Mouse (Mus musculus) heart, embryonic 16.5 days (tissue): ENCODE measurements around the gene Kif27. TPM values are rescaled to one million over a fixed set of nuclear protein-coding genes. Genes with fewer than 3 reads are reported as not detected.
A peak's percentile ranks its signal among the peaks of the same experiment; 100 is the strongest.

Source experiments
- ATAC-seq: fragments of 200-750 bp; cut with Nextera tagmentation; replicated peaks from 2 replicates; pipeline ENCODE4 v1.8.0; 2017; ENCODE audit warnings: moderate number of reproducible peaks; ENCODE audit not compliant: insufficient read depth, low FRiP score; ENCODE audit errors: extremely low read depth
- H3K27ac ChIP-seq: fragments of 300-500 bp; sonication (generic); 2 replicates; pipeline ENCODE4 v1.5.1; 2014; ENCODE audit warnings: mild to moderate bottlenecking, low read length, control low read depth, moderate library complexity
- H3K27me3 ChIP-seq: fragments of 300-500 bp; sonication (generic); 2 replicates; pipeline ENCODE4 v1.6.1; 2014; ENCODE audit warnings: low read length, mixed read lengths; ENCODE audit not compliant: control insufficient read depth, insufficient read depth
- H3K36me3 ChIP-seq: fragments of 300-500 bp; sonication (generic); 2 replicates; pipeline ENCODE4 v1.6.1; 2014; ENCODE audit not compliant: control insufficient read depth, insufficient read depth
- H3K4me1 ChIP-seq: fragments of 300-500 bp; sonication (generic); 2 replicates; pipeline ENCODE4 v1.6.1; 2014; ENCODE audit warnings: low read length, mixed read lengths; ENCODE audit not compliant: control insufficient read depth, insufficient read depth
- H3K4me2 ChIP-seq: fragments of 300-500 bp; sonication (generic); 2 replicates; pipeline ENCODE4 v1.6.1; 2014; ENCODE audit warnings: low read depth, mild to moderate bottlenecking, control low read depth, low read length
- H3K4me3 ChIP-seq: fragments of 300-500 bp; sonication (generic); 2 replicates; pipeline ENCODE4 v1.5.1; 2014; ENCODE audit warnings: mild to moderate bottlenecking, control low read depth, low read length
- H3K9ac ChIP-seq: fragments of 300-500 bp; sonication (generic); 2 replicates; pipeline ENCODE4 v1.6.1; 2014; ENCODE audit warnings: low read length, control low read depth
- H3K9me3 ChIP-seq: fragments of 300-500 bp; sonication (generic); replicated peaks from 2 replicates; pipeline ENCODE4 v1.6.1; 2016; ENCODE audit warnings: low read length; ENCODE audit not compliant: control insufficient read depth
- WGBS: fragments of 180-500 bp; shearing (Covaris S2); extraction: QIAGEN DNeasy Blood & Tissue Kit; methylation state at CpG from one replicate; pipeline ENCODE4 v1.1.7; 2014; 5-methylcytosine and 5-hydroxymethylcytosine counted together
- polyA plus RNA-seq: library from polyadenylated mRNA; unstranded; fragments of >200 nt; fragmentation: Nextera tagmentation; extraction: Ambion mirVana; gene quantifications from 2 replicates; pipeline ENCODE4 v1.2.1, GENCODE M21; 2015

Gene Kif27
- polyA plus RNA-seq, 1 experiment from 2014 or later, result 0.35 TPM

GRCm38 (mm10) chr13:58280528-58280927 is 78.4 kb downstream of the Kif27 start:
- Histone ChIP-seq H3K27ac (no peak overlapping the region), H3K9ac (no peak overlapping the region), H3K36me3 (no peaks in the 10 kb centered on the region), H3K4me1 (no peaks in the 10 kb centered on the region), H3K9me3 (no peaks in the 10 kb centered on the region), H3K4me2 (no peak overlapping the region), H3K27me3 (0 out of 2 replicates have a peak, but pooled peaks cover 2% of the 10 kb centered on the region), H3K4me3 (no peak overlapping the region)
- ATAC-seq, result no peak
- 82% methylated on average over 3 of the region's 3 CpGs for WGBS

GRCm38 (mm10) chr13:58276256-58276655 is 82.7 kb downstream of the Kif27 start:
- H3K27ac ChIP-seq, result no peak overlapping the region
- 0 out of 2 replicates have a peak, but pooled peaks cover 2% of the 10 kb centered on the region for H3K27me3 ChIP-seq
- no peak for ATAC-seq

GRCm38 (mm10) chr13:58275599-58275998 is 83.3 kb downstream of the Kif27 start, which contains the start of gene Gkap1:
Gene Gkap1 (minus strand): TSS chr13:58275699.
- WGBS, result 78% methylated on average over 8 of the region's 8 CpGs
- Histone ChIP-seq H3K9me3 (no peaks in the 10 kb centered on the region), H3K27me3 (0 out of 2 replicates have a peak, but pooled peaks cover 2% of the 10 kb centered on the region), H3K36me3 (no peaks in the 10 kb centered on the region), H3K9ac (peak within 1 kb of the TSS; percentile 92), H3K4me2 (peak within 1 kb of the TSS; percentile 80), H3K27ac (peak within 1 kb of the TSS; percentile 75), H3K4me1 (peaks cover 10% of the 10 kb centered on the region), H3K4me3 (peak within 1 kb of the TSS; percentile 87)
- no peak for ATAC-seq

More at GRCm38 (mm10) chr13:58276256-58276655, 82.7 kb downstream of the Kif27 start:
- no peak overlapping the region for H3K9ac ChIP-seq
- H3K9me3 ChIP-seq, result no peaks in the 10 kb centered on the region
- no peak overlapping the region for H3K4me2 ChIP-seq
- peaks cover 10% of the 10 kb centered on the region for H3K4me1 ChIP-seq
- 75% methylated on average over 10 of the region's 10 CpGs for WGBS
- no peak overlapping the region for H3K4me3 ChIP-seq
- no peaks in the 10 kb centered on the region for H3K36me3 ChIP-seq

- H3K4me1 ChIP-seq, result peaks cover 13% of the 10 kb centered on the region
- WGBS, result 27% methylated on average over 9 of the region's 9 CpGs
- no peak for ATAC-seq
Observed at GRCm38 (mm10) chr13:58275076-58275475, 83.8 kb downstream of the Kif27 start.

GRCm38 (mm10) chr13:58274259-58274991 is 84.5 kb downstream of the Kif27 start:
- H3K4me1 ChIP-seq, result peaks cover 13% of the 10 kb centered on the region
- no peaks in the 10 kb centered on the region for H3K36me3 ChIP-seq
- H3K27ac ChIP-seq, result peak overlapping the region; percentile 75
- H3K4me3 ChIP-seq, result peak overlapping the region; percentile 87
- no peaks in the 10 kb centered on the region for H3K9me3 ChIP-seq
- peak overlapping the region; percentile 80 for H3K4me2 ChIP-seq
- H3K27me3 ChIP-seq, result 0 out of 2 replicates have a peak, but pooled peaks cover 2% of the 10 kb centered on the region
- peak; percentile 75 for ATAC-seq
- H3K9ac ChIP-seq, result peak overlapping the region; percentile 92
- WGBS, result under 1% methylated on average over 84 of the region's 84 CpGs

More at GRCm38 (mm10) chr13:58275076-58275475, 83.8 kb downstream of the Kif27 start:
- Histone ChIP-seq H3K27ac (no peak overlapping the region), H3K36me3 (no peaks in the 10 kb centered on the region), H3K4me3 (peak overlapping the region; percentile 87), H3K27me3 (0 out of 2 replicates have a peak, but pooled peaks cover 2% of the 10 kb centered on the region), H3K9ac (peak overlapping the region; percentile 92; the same call in 1 of the 2 replicates), H3K9me3 (no peaks in the 10 kb centered on the region), H3K4me2 (peak overlapping the region; percentile 80)

- H3K27ac ChIP-seq, result peak overlapping the region; percentile 75
- peaks cover 13% of the 10 kb centered on the region for H3K4me1 ChIP-seq
- peak overlapping the region; percentile 87 for H3K4me3 ChIP-seq
- 0 out of 2 replicates have a peak, but pooled peaks cover 2% of the 10 kb centered on the region for H3K27me3 ChIP-seq
- H3K9me3 ChIP-seq, result no peaks in the 10 kb centered on the region
- peak; percentile 43 for ATAC-seq
- H3K9ac ChIP-seq, result peak overlapping the region; percentile 92
- WGBS, result under 1% methylated on average over 104 of the region's 115 CpGs
- H3K36me3 ChIP-seq, result no peaks in the 10 kb centered on the region
- H3K4me2 ChIP-seq, result peak overlapping the region; percentile 80
Observed at GRCm38 (mm10) chr13:58273411-58274258, 85.3 kb downstream of the Kif27 start.

- Histone ChIP-seq H3K4me1 (0 out of 2 replicates have a peak, but pooled peaks cover 3% of the 10 kb centered on the region), H3K9ac (no peak overlapping the region), H3K4me2 (no peak overlapping the region), H3K9me3 (no peaks in the 10 kb centered on the region), H3K27me3 (no peaks in the 10 kb centered on the region), H3K36me3 (peaks cover 7% of the 10 kb centered on the region; the same call in 1 of the 2 replicates), H3K27ac (no peak overlapping the region), H3K4me3 (no peak overlapping the region)
- WGBS, result 74% methylated on average over 3 of the region's 3 CpGs
- no peak for ATAC-seq
Observed at GRCm38 (mm10) chr13:58266864-58267263, 92.1 kb downstream of the Kif27 start.

- H3K27ac ChIP-seq, result no peak overlapping the region
- H3K4me1 ChIP-seq, result no peaks in the 10 kb centered on the region
- no peaks in the 10 kb centered on the region for H3K27me3 ChIP-seq
- no peak overlapping the region for H3K4me3 ChIP-seq
- H3K36me3 ChIP-seq, result peaks cover 7% of the 10 kb centered on the region
- 81% methylated on average over 8 of the region's 8 CpGs for WGBS
- H3K9ac ChIP-seq, result no peak overlapping the region
- ATAC-seq, result no peak
- no peak overlapping the region for H3K4me2 ChIP-seq
- no peaks in the 10 kb centered on the region for H3K9me3 ChIP-seq
Observed at GRCm38 (mm10) chr13:58263546-58263945, 95.4 kb downstream of the Kif27 start.
